Mouse (Mus musculus): Measurements from ENCODE around the gene Ccr7.

GRCm38 (mm10) chr11:99142046-99142445 lies 12.8 kb downstream of the Ccr7 start:
- TF ChIP-seq CTCF (IDR thresholded peaks at IDR 0.05; ENCODE audit: low read depth) (no peak), EP300 (IDR thresholded peaks at IDR 0.05; ENCODE audit: low read depth) (no peak)

All from liver, postnatal 0 days (tissue).